Mouse (Mus musculus) forebrain, embryonic 12.5 days (tissue): ENCODE results near the gene Urb2. TPM values are rescaled to one million over a fixed set of nuclear protein-coding genes. Genes with fewer than 3 reads are reported as not detected.

ENCODE experiments used
- ATAC-seq: fragments of 200-750 bp; cut with Nextera tagmentation; 2 replicates; pipeline ENCODE4 v1.8.0; 2017; ENCODE audit warnings: moderate TSS enrichment; ENCODE audit not compliant: low FRiP score
- H3K27ac ChIP-seq: fragments of 300-500 bp; sonication (generic); 2 replicates; pipeline ENCODE4 v1.5.1; 2016; ENCODE audit warnings: mild to moderate bottlenecking
- H3K27me3 ChIP-seq: fragments of 300-500 bp; sonication (generic); 2 replicates; pipeline ENCODE4 v1.6.1; 2016; ENCODE audit warnings: mild to moderate bottlenecking
- H3K36me3 ChIP-seq: fragments of 300-500 bp; sonication (generic); replicated peaks from 2 replicates; pipeline ENCODE4 v1.6.1; 2016; ENCODE audit warnings: mild to moderate bottlenecking
- H3K4me1 ChIP-seq: fragments of 300-500 bp; sonication (generic); 2 replicates; pipeline ENCODE4 v1.6.1; 2016
- H3K4me2 ChIP-seq: fragments of 300-500 bp; sonication (generic); 2 replicates; pipeline ENCODE4 v1.6.1; 2016; ENCODE audit warnings: mild to moderate bottlenecking, moderate library complexity
- H3K4me3 ChIP-seq: fragments of 300-500 bp; sonication (generic); replicated peaks from 2 replicates; pipeline ENCODE4 v1.5.1; 2016; ENCODE audit warnings: mild to moderate bottlenecking
- H3K9ac ChIP-seq: fragments of 300-500 bp; sonication (generic); 2 replicates; pipeline ENCODE4 v1.6.1; 2016; ENCODE audit warnings: mild to moderate bottlenecking
- H3K9me3 ChIP-seq: fragments of 300-500 bp; sonication (generic); 2 replicates; pipeline ENCODE4 v1.6.1; 2016
- WGBS: fragments of 180-500 bp; shearing (Covaris S2); methylation state at CpG from one replicate; pipeline ENCODE4 v1.1.7; 2016; 5-methylcytosine and 5-hydroxymethylcytosine counted together
- polyA plus RNA-seq: library from polyadenylated mRNA; unstranded; fragments of >200 nt; fragmentation: Nextera tagmentation; extraction: Ambion mirVana; gene quantifications from 2 replicates; pipeline ENCODE4 v1.2.1, GENCODE M21; 2016

The Urb2 gene
- polyA plus RNA-seq = 6.5 and 7.7 TPM in 2 replicates

DNA sequence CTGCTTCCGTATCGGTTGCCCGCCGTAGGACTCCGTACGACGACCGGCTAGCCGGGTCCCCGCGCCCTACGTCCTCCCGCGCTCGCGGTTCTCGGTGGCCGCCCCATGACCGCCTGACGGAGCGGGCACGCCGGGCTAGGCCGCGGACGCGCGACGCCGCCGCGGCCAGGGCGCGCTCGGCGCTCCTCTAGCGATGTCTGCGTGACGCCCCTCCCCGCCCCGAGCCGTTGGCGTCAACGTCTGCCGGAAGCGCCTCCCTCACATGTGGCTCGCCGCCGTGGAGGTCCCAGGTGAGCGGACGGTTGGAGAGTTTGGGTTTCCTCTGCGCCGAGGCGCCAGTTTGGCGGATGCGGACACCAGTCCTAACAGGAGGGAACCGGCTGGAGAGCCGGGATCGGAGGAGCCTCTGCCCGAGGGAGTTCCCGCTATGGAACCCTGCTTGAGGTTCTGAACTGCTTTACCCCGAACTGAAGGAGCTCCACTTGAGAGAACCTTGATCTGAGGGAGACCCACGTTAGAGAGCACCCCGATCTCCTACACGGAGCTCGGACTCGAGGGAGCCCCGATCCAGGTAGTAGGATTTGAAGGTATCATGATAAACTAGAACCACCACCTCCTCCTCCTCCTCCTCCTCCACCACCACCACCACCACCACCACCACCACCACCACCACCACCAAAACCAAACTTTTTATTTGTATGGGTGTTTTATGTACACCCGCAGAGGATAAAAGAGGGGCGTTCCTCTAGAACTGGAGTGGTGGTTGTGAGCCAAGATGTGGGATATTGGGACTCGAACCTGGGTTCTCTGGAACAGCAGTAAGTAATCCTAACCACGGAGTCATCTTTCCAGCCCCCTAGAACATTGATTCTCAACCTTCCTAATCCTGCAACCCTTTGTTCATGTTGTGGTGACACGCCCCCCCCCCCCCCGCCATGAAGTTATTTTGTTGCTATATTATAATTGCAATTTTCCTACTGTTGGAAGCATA, at the start of gene Urb2, which contains the start of gene Taf5l:
TSS of gene Urb2 (plus strand) at position 272 of the 991 bp plus-strand sequence.
TSS of gene Taf5l (minus strand) at position 161 of the 991 bp plus-strand sequence.
- WGBS = under 1% methylated on average over 62 of the region's 74 CpGs
- Histone ChIP-seq H3K4me1 (peaks cover 37% of the 10 kb centered on the region), H3K27ac (peak within 1 kb of the TSS; percentile 95), H3K9me3 (no peaks in the 10 kb centered on the region), H3K36me3 (peaks cover 18% of the 10 kb centered on the region), H3K9ac (peak within 1 kb of the TSS; percentile 80), H3K4me3 (peak within 1 kb of the TSS; percentile 79), H3K27me3 (no peaks in the 10 kb centered on the region), H3K4me2 (peak within 1 kb of the TSS; percentile 71)
- ATAC-seq = peak; percentile 92

DNA sequence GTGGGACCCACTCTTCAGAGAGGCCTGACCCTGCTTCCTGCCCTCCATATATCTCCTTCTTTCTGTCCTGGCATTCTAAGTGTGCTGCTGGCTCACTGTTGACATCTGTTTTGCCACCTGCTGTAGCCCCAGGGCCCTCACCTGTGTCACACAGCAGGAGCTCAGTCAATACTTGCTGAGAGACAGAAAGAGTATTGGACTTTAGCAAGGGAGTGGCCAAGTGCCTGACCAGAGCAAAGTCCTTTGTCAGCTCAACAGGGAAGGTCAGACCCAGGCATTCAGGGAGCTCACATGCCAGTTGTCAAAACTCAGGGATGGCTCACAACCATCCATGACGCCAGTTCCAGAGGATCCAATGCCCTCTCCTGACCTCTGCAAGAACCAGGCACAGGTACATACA, 47.8 kb upstream of the Urb2 start:
- H3K36me3 ChIP-seq = no peaks in the 10 kb centered on the region
- H3K4me2 ChIP-seq = no peak overlapping the region
- no peaks in the 10 kb centered on the region for H3K4me1 ChIP-seq
- no peak overlapping the region for H3K9ac ChIP-seq
- no peak for ATAC-seq
- 88% methylated on average over 1 of the region's 1 CpGs for WGBS
- no peak overlapping the region for H3K4me3 ChIP-seq
- no peak overlapping the region for H3K27ac ChIP-seq
- H3K27me3 ChIP-seq = no peaks in the 10 kb centered on the region
- H3K9me3 ChIP-seq = no peaks in the 10 kb centered on the region

DNA sequence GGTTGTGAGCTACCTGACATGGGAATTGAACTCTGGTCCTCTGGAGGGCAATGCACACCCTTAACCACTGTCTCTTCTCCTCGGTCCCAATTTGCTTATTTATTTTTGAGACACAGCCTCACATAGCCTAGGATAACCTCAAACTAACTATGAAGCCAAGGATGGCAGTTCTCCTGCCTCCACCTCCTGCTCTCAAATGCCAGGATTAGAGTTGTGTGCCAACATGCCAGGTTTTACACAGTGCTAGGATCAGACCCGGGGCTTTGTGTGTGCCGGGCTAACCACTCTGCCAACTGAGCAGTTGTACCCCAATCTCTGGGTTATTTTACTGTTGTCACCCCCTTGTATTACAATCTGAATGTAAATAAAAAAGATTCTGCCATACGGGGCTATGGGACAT, 43.8 kb upstream of the Urb2 start:
- Histone ChIP-seq H3K27ac (no peak overlapping the region), H3K4me3 (no peak overlapping the region), H3K4me1 (peaks cover 14% of the 10 kb centered on the region; the same call in 1 of the 2 replicates), H3K4me2 (no peak overlapping the region), H3K9ac (no peak overlapping the region), H3K27me3 (peaks cover 4% of the 10 kb centered on the region; the same call in 1 of the 2 replicates), H3K9me3 (no peaks in the 10 kb centered on the region), H3K36me3 (no peaks in the 10 kb centered on the region)
- no peak for ATAC-seq
- WGBS = 93% methylated on average over 4 of the region's 4 CpGs

DNA sequence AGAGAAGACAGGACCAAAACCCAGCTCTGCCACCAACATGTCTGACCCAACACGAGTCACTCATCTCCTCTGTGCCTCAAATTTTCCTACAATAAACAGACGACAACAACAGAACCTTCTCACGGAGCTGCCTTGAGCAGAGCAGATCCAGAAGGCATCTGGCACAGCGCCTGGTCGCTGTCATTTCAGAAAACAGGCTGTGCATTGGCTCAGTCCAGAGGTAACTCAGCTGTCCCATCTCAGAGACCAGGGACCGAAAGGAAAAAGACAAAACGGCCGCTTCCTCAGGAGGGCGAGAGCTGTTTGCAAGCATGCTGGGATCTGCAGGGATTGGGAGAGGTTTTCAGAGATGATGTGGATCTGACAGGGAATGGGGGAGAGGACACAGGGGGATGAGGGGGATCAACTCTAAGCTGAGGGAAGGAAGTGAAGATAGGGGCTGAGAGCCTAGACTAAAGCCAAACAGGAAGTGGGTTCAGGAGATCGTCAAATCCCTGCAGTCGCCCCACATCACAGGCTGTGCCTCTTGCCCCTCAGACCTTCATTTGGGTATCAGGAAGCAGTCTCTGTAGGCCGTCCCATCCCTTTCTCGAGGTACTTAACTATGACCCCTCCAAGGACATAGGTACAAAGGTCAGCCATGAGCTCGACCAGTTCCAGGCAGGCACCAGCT, 43.0 kb upstream of the Urb2 start:
- no peak overlapping the region for H3K27ac ChIP-seq
- H3K27me3 ChIP-seq = peaks cover 4% of the 10 kb centered on the region; the same call in 1 of the 2 replicates
- ATAC-seq = no peak
- H3K9me3 ChIP-seq = no peaks in the 10 kb centered on the region
- no peak overlapping the region for H3K9ac ChIP-seq
- WGBS = 80% methylated on average over 14 of the region's 14 CpGs
- no peak overlapping the region for H3K4me3 ChIP-seq
- peaks cover 17% of the 10 kb centered on the region; the same call in 1 of the 2 replicates for H3K4me1 ChIP-seq
- H3K4me2 ChIP-seq = no peak overlapping the region
- no peaks in the 10 kb centered on the region for H3K36me3 ChIP-seq

DNA sequence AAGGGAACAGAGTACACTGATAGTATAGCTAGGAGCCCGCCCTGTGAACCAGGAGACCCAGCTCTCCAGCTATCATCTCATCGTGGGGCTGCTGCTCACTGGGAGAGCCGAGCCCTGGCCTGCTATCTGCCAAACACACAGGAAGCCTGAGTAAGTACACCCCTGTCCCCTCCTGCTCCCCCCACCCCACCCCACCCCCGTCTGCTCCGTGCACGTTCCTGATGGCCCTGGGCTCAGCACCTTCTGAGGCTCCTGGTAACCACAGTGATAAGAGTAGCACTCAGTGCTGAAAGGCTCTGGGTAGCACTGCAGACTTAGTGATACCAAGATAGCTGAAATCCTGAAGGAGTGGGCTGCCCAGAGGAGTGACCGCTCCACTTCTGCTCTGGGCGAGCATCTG, 42.4 kb upstream of the Urb2 start:
- 85% methylated on average over 8 of the region's 8 CpGs for WGBS
- no peak overlapping the region for H3K9ac ChIP-seq
- H3K27ac ChIP-seq = no peak overlapping the region; the same call in 1 of the 2 replicates
- H3K9me3 ChIP-seq = no peaks in the 10 kb centered on the region
- no peak for ATAC-seq
- H3K4me1 ChIP-seq = peaks cover 17% of the 10 kb centered on the region; the same call in 1 of the 2 replicates
- no peak overlapping the region for H3K4me2 ChIP-seq
- H3K4me3 ChIP-seq = no peak overlapping the region
- H3K36me3 ChIP-seq = no peaks in the 10 kb centered on the region
- H3K27me3 ChIP-seq = peaks cover 4% of the 10 kb centered on the region; the same call in 1 of the 2 replicates

DNA sequence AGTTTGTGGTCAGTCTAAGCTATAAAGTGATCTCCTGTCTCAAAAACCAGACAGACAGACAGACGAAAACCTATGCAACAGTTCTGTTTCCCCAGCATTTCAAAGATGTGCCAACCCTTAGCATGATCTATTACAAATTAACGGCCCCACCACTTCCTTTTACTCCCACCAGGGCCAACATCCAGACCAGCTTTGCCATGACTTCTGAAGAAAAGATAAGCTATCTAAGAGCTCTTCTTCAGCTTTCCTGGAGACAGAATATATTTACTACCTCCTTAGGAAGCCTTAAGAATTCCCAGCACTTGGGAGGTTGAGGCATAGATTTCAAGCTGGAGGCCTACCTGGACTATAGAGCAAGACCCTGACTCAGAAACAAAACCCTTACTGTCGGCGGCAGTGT, 41.1 kb upstream of the Urb2 start:
- H3K4me1 ChIP-seq = peaks cover 17% of the 10 kb centered on the region; the same call in 1 of the 2 replicates
- H3K4me2 ChIP-seq = no peak overlapping the region
- no peak for ATAC-seq
- 73% methylated on average over 4 of the region's 4 CpGs for WGBS
- H3K27ac ChIP-seq = no peak overlapping the region
- H3K4me3 ChIP-seq = no peak overlapping the region
- peaks cover 4% of the 10 kb centered on the region; the same call in 1 of the 2 replicates for H3K27me3 ChIP-seq
- no peaks in the 10 kb centered on the region for H3K36me3 ChIP-seq
- no peak overlapping the region for H3K9ac ChIP-seq
- H3K9me3 ChIP-seq = no peaks in the 10 kb centered on the region

DNA sequence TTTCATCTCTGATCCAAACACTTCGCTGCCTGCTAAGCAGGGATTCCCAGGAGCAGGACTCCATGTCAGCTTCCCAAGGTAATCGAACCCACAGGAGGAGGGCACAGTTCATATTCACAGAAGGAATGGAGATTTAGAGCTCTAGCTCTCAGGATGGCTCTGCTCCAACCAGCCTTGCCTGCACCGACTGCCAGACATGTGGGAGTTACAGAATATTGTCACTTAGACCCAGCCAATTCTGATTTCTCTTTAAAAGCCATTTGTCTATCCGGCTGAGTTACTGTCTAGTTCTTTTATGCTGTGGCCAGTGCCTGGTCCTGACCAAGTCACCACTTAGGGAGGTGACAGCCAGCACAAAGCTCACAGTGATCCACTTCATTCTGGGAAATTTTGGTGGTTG, 39.6 kb upstream of the Urb2 start:
- no peak for ATAC-seq
- no peaks in the 10 kb centered on the region for H3K36me3 ChIP-seq
- H3K27ac ChIP-seq = no peak overlapping the region
- no peaks in the 10 kb centered on the region for H3K9me3 ChIP-seq
- peaks cover 17% of the 10 kb centered on the region; the same call in 1 of the 2 replicates for H3K4me1 ChIP-seq
- H3K4me2 ChIP-seq = peak overlapping the region; percentile 93
- WGBS = 47% methylated on average over 4 of the region's 4 CpGs
- H3K9ac ChIP-seq = 0 out of 2 replicates have a peak overlapping the region, but pooled peaks have one; percentile 1
- peaks cover 4% of the 10 kb centered on the region; the same call in 1 of the 2 replicates for H3K27me3 ChIP-seq
- peak overlapping the region; percentile 84 for H3K4me3 ChIP-seq

DNA sequence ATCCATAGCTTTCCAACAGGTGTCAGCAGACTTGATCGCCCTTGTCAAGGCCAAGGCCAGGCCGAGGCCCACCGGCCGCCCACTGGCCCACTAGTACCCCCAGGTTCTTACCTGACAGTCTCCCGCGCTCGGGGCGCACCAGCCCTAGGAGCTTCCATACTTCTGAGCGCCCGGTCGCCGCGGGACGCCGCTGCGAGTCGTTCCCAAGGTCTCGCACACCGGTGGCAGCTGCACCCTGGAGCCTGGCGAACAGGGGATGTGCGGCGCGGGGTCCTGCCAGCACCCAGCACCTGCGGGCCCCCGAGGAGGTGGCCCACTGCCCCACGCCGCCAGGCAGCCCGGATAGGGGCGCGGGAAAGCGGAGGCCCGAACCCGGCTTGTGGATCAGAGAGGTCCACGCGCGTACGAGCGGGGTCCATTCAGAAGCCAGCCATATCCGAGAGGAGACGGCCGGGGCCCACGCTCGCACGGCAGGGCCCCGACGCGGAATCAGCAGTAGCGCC, 39.0 kb upstream of the Urb2 start:
- WGBS = under 1% methylated on average over 48 of the region's 48 CpGs
- Histone ChIP-seq H3K4me2 (peak overlapping the region; percentile 93), H3K27ac (peak overlapping the region; percentile 82), H3K4me1 (peaks cover 17% of the 10 kb centered on the region; the same call in 1 of the 2 replicates), H3K36me3 (no peaks in the 10 kb centered on the region), H3K27me3 (peaks cover 4% of the 10 kb centered on the region; the same call in 1 of the 2 replicates), H3K9ac (peak overlapping the region; percentile 78), H3K4me3 (peak overlapping the region; percentile 84), H3K9me3 (no peaks in the 10 kb centered on the region)
- peak; percentile 47 for ATAC-seq

DNA sequence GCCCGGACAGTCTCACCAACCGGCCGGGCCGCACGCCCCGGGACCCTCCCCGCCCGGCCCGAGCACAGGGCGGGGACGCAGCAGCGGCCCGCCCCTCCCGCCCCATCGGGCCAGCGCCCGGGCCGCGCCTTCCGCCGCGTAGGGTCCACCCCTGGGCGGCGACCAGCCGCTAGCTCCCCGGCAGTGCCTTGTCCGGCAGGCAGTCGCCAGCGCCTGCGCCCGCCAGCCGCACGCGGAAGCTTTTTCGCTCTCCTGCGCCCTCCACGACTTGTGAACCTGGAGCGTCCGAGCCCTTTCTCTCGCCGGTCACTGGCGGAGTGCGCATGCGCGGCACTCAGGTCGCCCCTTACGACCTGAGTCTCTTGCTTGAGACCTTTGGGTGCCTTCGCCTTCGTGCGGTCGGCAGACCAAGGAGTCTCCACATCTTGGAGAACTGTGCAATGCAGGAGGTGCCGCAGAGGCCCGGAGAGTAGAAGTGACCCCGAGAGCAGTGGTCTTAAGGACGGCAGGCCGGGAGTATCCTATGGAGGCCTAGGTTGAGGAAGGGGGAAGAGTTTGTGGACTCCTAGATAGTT, 38.4 kb upstream of the Urb2 start, which contains the start of gene Abcb10:
TSS of gene Abcb10 (minus strand) at position 297 of the 575 bp plus-strand sequence.
- Histone ChIP-seq H3K4me1 (peaks cover 17% of the 10 kb centered on the region; the same call in 1 of the 2 replicates), H3K27ac (peak within 1 kb of the TSS; percentile 82), H3K9ac (peak within 1 kb of the TSS; percentile 78), H3K36me3 (no peaks in the 10 kb centered on the region), H3K4me3 (peak within 1 kb of the TSS; percentile 84), H3K27me3 (peaks cover 4% of the 10 kb centered on the region; the same call in 1 of the 2 replicates), H3K4me2 (peak within 1 kb of the TSS; percentile 93), H3K9me3 (no peaks in the 10 kb centered on the region)
- WGBS = under 1% methylated on average over 56 of the region's 56 CpGs
- ATAC-seq = peak; percentile 90

DNA sequence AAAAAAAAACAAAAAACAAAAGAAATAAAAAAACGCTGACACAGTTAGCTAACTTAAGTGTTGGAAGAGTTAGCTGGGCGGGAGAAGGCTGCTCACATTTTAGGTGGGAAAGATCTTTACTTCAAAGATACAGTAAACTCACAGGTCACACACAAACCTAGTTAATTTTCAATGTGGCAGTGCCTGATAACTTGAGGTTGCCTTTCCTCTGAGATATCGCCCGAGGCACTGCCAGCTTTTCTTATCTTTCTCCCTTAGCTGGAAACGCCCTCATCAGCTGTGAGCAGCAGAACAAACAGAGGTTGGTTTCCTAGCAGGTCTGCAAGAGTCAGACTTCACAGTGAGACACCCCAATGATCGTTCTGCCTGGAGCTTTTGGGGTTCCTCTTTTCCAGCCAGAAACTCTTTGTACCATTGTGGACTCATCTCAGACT, 32.7 kb upstream of the Urb2 start:
- H3K4me1 ChIP-seq = no peaks in the 10 kb centered on the region
- H3K4me3 ChIP-seq = no peak overlapping the region
- no peak overlapping the region for H3K4me2 ChIP-seq
- H3K9me3 ChIP-seq = no peaks in the 10 kb centered on the region
- no peaks in the 10 kb centered on the region for H3K27me3 ChIP-seq
- H3K36me3 ChIP-seq = peaks cover 2% of the 10 kb centered on the region; the same call in 1 of the 2 replicates
- H3K9ac ChIP-seq = no peak overlapping the region
- no peak for ATAC-seq
- no peak overlapping the region for H3K27ac ChIP-seq
- 84% methylated on average over 6 of the region's 6 CpGs for WGBS

DNA sequence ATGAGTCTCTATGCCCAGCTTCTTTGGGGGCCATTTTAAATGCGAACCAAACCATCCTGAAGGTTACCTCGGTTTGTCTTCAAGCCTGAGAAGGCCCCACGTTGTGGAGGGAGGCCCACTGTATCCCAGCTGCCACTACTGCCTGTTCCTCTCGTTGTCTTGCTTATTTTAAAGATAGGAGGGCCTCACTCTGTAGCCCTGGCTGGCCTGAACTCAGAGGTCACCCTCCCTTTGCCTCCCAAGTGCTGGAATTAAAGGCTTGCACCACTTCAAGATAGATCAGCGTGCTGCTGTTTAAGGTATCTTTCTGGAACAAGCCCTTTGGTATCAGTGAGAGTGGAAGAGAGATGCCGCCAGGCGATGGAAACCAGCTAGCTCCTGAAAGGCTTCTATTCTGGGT, 32.2 kb upstream of the Urb2 start:
- Histone ChIP-seq H3K36me3 (peaks cover 7% of the 10 kb centered on the region; the same call in 1 of the 2 replicates), H3K27me3 (no peaks in the 10 kb centered on the region), H3K27ac (no peak overlapping the region), H3K4me2 (no peak overlapping the region), H3K4me3 (no peak overlapping the region), H3K4me1 (no peaks in the 10 kb centered on the region), H3K9ac (no peak overlapping the region), H3K9me3 (no peaks in the 10 kb centered on the region)
- 81% methylated on average over 7 of the region's 7 CpGs for WGBS
- no peak for ATAC-seq
